Mouse (Mus musculus): Measurements from ENCODE around the gene Sh2b3. TPM values are rescaled to one million over a fixed set of nuclear protein-coding genes. Genes with fewer than 3 reads are reported as not detected.

The Sh2b3 gene
- polyA plus RNA-seq, 2 experiments: 5.4 to 7.2 TPM

- Histone ChIP-seq H3K36me3 (replicated peaks; ENCODE audit: control insufficient read depth, insufficient read depth, low read depth) (peaks cover 32% of the 10 kb centered on the region), H3K27me3 (ENCODE audit: control insufficient read depth, insufficient read depth, low read length) (no peaks in the 10 kb centered on the region), H3K27ac (no peak overlapping the region), H3K4me3 (ENCODE audit: insufficient read depth in 1 of 2, low read depth in 2 of 2, low read length in 2 of 2) (no peak overlapping the region), H3K9me3 (ENCODE audit: control insufficient read depth, low read length) (no peaks in the 10 kb centered on the region), H3K9ac (replicated peaks) (no peak overlapping the region), H3K4me2 (ENCODE audit: low read depth) (no peak overlapping the region), H3K4me1 (replicated peaks; ENCODE audit: control insufficient read depth in 2 of 2, insufficient read depth in 2 of 2, low read length in 1 of 2) (peaks cover 0 to 4% of the 10 kb centered on the region in 2 experiments; a peak in 1 of 4 replicates)
- 70% methylated on average over 5 of the region's 5 CpGs for WGBS (ENCODE audit: insufficient replicate concordance)
- DNase-seq (ENCODE audit: low read depth in 3 of 3, low spot score in 3 of 3): no peak
- no peak for ATAC-seq (ENCODE audit: insufficient read depth)
- no peak for TF ChIP-seq EP300 (IDR thresholded peaks at IDR 0.05; ENCODE audit: low read depth)
- no peak for TF ChIP-seq CTCF (IDR thresholded peaks at IDR 0.05; ENCODE audit: low read depth)
Measured at GRCm38 (mm10) chr5:121821552-121821951, 15.9 kb downstream of the Sh2b3 start.

- no peak for TF ChIP-seq EP300 (IDR thresholded peaks at IDR 0.05; ENCODE audit: low read depth)
- no peak for TF ChIP-seq CTCF (IDR thresholded peaks at IDR 0.05; ENCODE audit: low read depth)
- Histone ChIP-seq H3K36me3 (replicated peaks; ENCODE audit: control insufficient read depth, insufficient read depth, low read depth) (peaks cover 35% of the 10 kb centered on the region), H3K9me3 (ENCODE audit: control insufficient read depth, low read length) (no peaks in the 10 kb centered on the region), H3K27ac (no peak overlapping the region), H3K4me2 (ENCODE audit: low read depth) (no peak overlapping the region), H3K4me1 (replicated peaks; ENCODE audit: control insufficient read depth in 2 of 2, insufficient read depth in 2 of 2, low read length in 1 of 2) (peaks cover 0 to 4% of the 10 kb centered on the region in 2 experiments; a peak in 1 of 4 replicates), H3K4me3 (ENCODE audit: insufficient read depth in 1 of 2, low read depth in 2 of 2, low read length in 2 of 2) (no peak overlapping the region), H3K9ac (replicated peaks) (no peak overlapping the region), H3K27me3 (ENCODE audit: control insufficient read depth, insufficient read depth, low read length) (no peaks in the 10 kb centered on the region)
- WGBS (ENCODE audit: insufficient replicate concordance): 70% methylated on average over 5 of the region's 5 CpGs
- ATAC-seq (ENCODE audit: insufficient read depth) (no peak), DNase-seq (ENCODE audit: low read depth in 3 of 3, low spot score in 3 of 3) (no peak)
Measured at GRCm38 (mm10) chr5:121821116-121821515, 16.3 kb downstream of the Sh2b3 start.

GRCm38 (mm10) chr5:121820657-121821056, 16.8 kb downstream of the Sh2b3 start:
- Histone ChIP-seq H3K9me3 (ENCODE audit: control insufficient read depth, low read length) (no peaks in the 10 kb centered on the region), H3K36me3 (replicated peaks; ENCODE audit: control insufficient read depth, insufficient read depth, low read depth) (peaks cover 35% of the 10 kb centered on the region), H3K4me3 (ENCODE audit: insufficient read depth in 1 of 2, low read depth in 2 of 2, low read length in 2 of 2) (no peak overlapping the region), H3K27ac (no peak overlapping the region), H3K27me3 (ENCODE audit: control insufficient read depth, insufficient read depth, low read length) (no peaks in the 10 kb centered on the region), H3K4me1 (replicated peaks; ENCODE audit: control insufficient read depth in 2 of 2, insufficient read depth in 2 of 2, low read length in 1 of 2) (peaks cover 0 to 4% of the 10 kb centered on the region in 2 experiments; a peak in 1 of 4 replicates), H3K9ac (replicated peaks) (no peak overlapping the region), H3K4me2 (ENCODE audit: low read depth) (no peak overlapping the region)
- TF ChIP-seq CTCF (IDR thresholded peaks at IDR 0.05; ENCODE audit: low read depth) (no peak), EP300 (IDR thresholded peaks at IDR 0.05; ENCODE audit: low read depth) (no peak)
- WGBS (ENCODE audit: insufficient replicate concordance): 59% methylated on average over 3 of the region's 3 CpGs
- ATAC-seq (ENCODE audit: insufficient read depth) (no peak), DNase-seq (ENCODE audit: low read depth in 3 of 3, low spot score in 3 of 3) (no peak)

- Histone ChIP-seq H3K27ac (no peak overlapping the region), H3K9me3 (ENCODE audit: control insufficient read depth, low read length) (no peaks in the 10 kb centered on the region), H3K27me3 (ENCODE audit: control insufficient read depth, insufficient read depth, low read length) (no peaks in the 10 kb centered on the region), H3K36me3 (replicated peaks; ENCODE audit: control insufficient read depth, insufficient read depth, low read depth) (peaks cover 36% of the 10 kb centered on the region), H3K4me2 (ENCODE audit: low read depth) (no peak overlapping the region), H3K9ac (replicated peaks) (no peak overlapping the region), H3K4me3 (ENCODE audit: insufficient read depth in 1 of 2, low read depth in 2 of 2, low read length in 2 of 2) (no peak overlapping the region), H3K4me1 (replicated peaks; ENCODE audit: control insufficient read depth in 2 of 2, insufficient read depth in 2 of 2, low read length in 1 of 2) (peaks cover 0 to 4% of the 10 kb centered on the region in 2 experiments; a peak in 1 of 4 replicates)
- TF ChIP-seq CTCF (IDR thresholded peaks at IDR 0.05; ENCODE audit: low read depth) (no peak), EP300 (IDR thresholded peaks at IDR 0.05; ENCODE audit: low read depth) (no peak)
- WGBS (ENCODE audit: insufficient replicate concordance): 53% methylated on average over 2 of the region's 2 CpGs
- no peak for DNase-seq (ENCODE audit: low read depth in 3 of 3, low spot score in 3 of 3)
- no peak for ATAC-seq (ENCODE audit: insufficient read depth)
Measured at GRCm38 (mm10) chr5:121820161-121820560, 17.3 kb downstream of the Sh2b3 start.

GRCm38 (mm10) chr5:121819559-121819958, 17.9 kb downstream of the Sh2b3 start:
- DNase-seq (ENCODE audit: low read depth in 3 of 3, low spot score in 3 of 3): no peak
- no peaks in the 10 kb centered on the region for H3K9me3 ChIP-seq (ENCODE audit: control insufficient read depth, low read length)
- 33% methylated on average over 5 of the region's 5 CpGs for WGBS (ENCODE audit: insufficient replicate concordance)
- TF ChIP-seq CTCF (IDR thresholded peaks at IDR 0.05; ENCODE audit: low read depth) (no peak), EP300 (IDR thresholded peaks at IDR 0.05; ENCODE audit: low read depth) (no peak)
- peaks cover 37% of the 10 kb centered on the region for H3K36me3 ChIP-seq (replicated peaks; ENCODE audit: control insufficient read depth, insufficient read depth, low read depth)
- ATAC-seq (ENCODE audit: insufficient read depth): no peak
- H3K27me3 ChIP-seq (ENCODE audit: control insufficient read depth, insufficient read depth, low read length): no peaks in the 10 kb centered on the region
- H3K4me2 ChIP-seq (ENCODE audit: low read depth): no peak overlapping the region
- no peak overlapping the region for H3K27ac ChIP-seq
- no peak overlapping the region for H3K4me3 ChIP-seq (ENCODE audit: insufficient read depth in 1 of 2, low read depth in 2 of 2, low read length in 2 of 2)
- peaks cover 0 to 4% of the 10 kb centered on the region in 2 experiments; a peak in 1 of 4 replicates for H3K4me1 ChIP-seq (replicated peaks; ENCODE audit: control insufficient read depth in 2 of 2, insufficient read depth in 2 of 2, low read length in 1 of 2)
- no peak overlapping the region for H3K9ac ChIP-seq (replicated peaks)

All from liver, embryonic 14.5 days (tissue).